Mouse (Mus musculus) G1E (cell line): ENCODE results near the gene Kifc1. TPM values are rescaled to one million over a fixed set of nuclear protein-coding genes. Genes with fewer than 3 reads are reported as not detected.

Experiments
- ATAC-seq: 2 replicates; pipeline ENCODE4 v1.8.0; 2016; ENCODE audit warnings: mild to moderate bottlenecking; ENCODE audit not compliant: insufficient number of reproducible peaks, poor library complexity, low FRiP score, severe bottlenecking; ENCODE audit errors: extremely low read depth
- DNase-seq: peaks from one replicate; pipeline ENCODE4 v3.0.0; 2012; ENCODE audit warnings: low spot score
- H3K27me3 ChIP-seq: 2 replicates; pipeline ENCODE4 v1.6.1; 2012; ENCODE audit warnings: mild to moderate bottlenecking, low read length, inconsistent platforms; ENCODE audit not compliant: insufficient read depth
- H3K36me3 ChIP-seq: replicated peaks from 2 replicates; pipeline ENCODE3; 2012; ENCODE audit warnings: mild to moderate bottlenecking, inconsistent platforms
- H3K4me1 ChIP-seq: 2 replicates; pipeline ENCODE4 v1.6.1; 2012; ENCODE audit warnings: low read depth, low read length, inconsistent platforms, mixed read lengths; ENCODE audit not compliant: insufficient read depth
- H3K4me3 ChIP-seq: 2 replicates; pipeline ENCODE4 v1.5.1; 2012; ENCODE audit warnings: low read depth, mild to moderate bottlenecking, inconsistent platforms, low read length, moderate library complexity, mixed read lengths
- H3K9me3 ChIP-seq: replicated peaks from 2 replicates; pipeline ENCODE4 v1.6.1; 2012; ENCODE audit warnings: inconsistent platforms
- CTCF ChIP-seq: IDR thresholded peaks from 2 replicates; pipeline ENCODE4 v1.5.1; 2012; ENCODE audit warnings: low read depth, low read length, inconsistent platforms, mixed read lengths
- GATA1 ChIP-seq: IDR thresholded peaks from 2 replicates; pipeline ENCODE4 v1.6.1; 2012; ENCODE audit warnings: borderline replicate concordance, low read length, inconsistent platforms, mixed read lengths
- GATA2 ChIP-seq: IDR thresholded peaks from 2 replicates; pipeline ENCODE4 v1.6.1; 2012; ENCODE audit warnings: low read depth, low read length, inconsistent platforms, borderline replicate concordance
- POLR2AphosphoS5 ChIP-seq: IDR thresholded peaks from 2 replicates; pipeline ENCODE4 v1.6.1; 2012; ENCODE audit warnings: low read depth, low read length, inconsistent platforms; ENCODE audit not compliant: insufficient replicate concordance
- TAL1 ChIP-seq: conservative IDR thresholded peaks from 2 replicates; pipeline ENCODE4 v1.6.1; 2012; ENCODE audit warnings: low read depth, low read length, inconsistent platforms, mixed read lengths
- polyA plus RNA-seq: library from polyadenylated mRNA; stranded (reverse); fragments of >175 nt; gene quantifications from 2 replicates; pipeline ENCODE4 v1.2.3, GENCODE M21; 2012
- total RNA-seq, 2 experiments: library from RNA; stranded (forward) in 1 of 2; stranded (reverse) in 1 of 2; fragments of 200-1000 nt in 1 of 2; fragments of >200 nt in 1 of 2; fragmentation: Nextera tagmentation in 1 of 2; gene quantifications; 2 replicates each; pipeline ENCODE4 v1.2.3; 2014 to 2017

Gene Kifc1
- total and polyA plus RNA-seq, 3 experiments: 33.7 to 76.6 (median 58.2) TPM

GRCm38 (mm10) chr17:33931159-33931866 is 40.9 kb upstream of the Kifc1 start:
- Histone ChIP-seq H3K27me3 (no peaks in the 10 kb centered on the region), H3K9me3 (no peaks in the 10 kb centered on the region), H3K36me3 (peaks cover 72% of the 10 kb centered on the region), H3K4me3 (peak overlapping the region; percentile 91), H3K4me1 (peaks cover 61% of the 10 kb centered on the region)
- TF ChIP-seq TAL1 (no peak), GATA2 (no peak), GATA1 (no peak), POLR2AphosphoS5 (no peak), CTCF (no peak)
- DNase-seq: no peak
- no peak for ATAC-seq

GRCm38 (mm10) chr17:33930280-33931158 is 40.1 kb upstream of the Kifc1 start:
- no peaks in the 10 kb centered on the region for H3K9me3 ChIP-seq
- ATAC-seq: peak; percentile 56; the same call in 1 of the 2 replicates
- peaks cover 69% of the 10 kb centered on the region for H3K4me1 ChIP-seq
- TF ChIP-seq POLR2AphosphoS5: no peak
- no peak for TF ChIP-seq CTCF
- no peak for TF ChIP-seq GATA2
- TF ChIP-seq TAL1: no peak
- TF ChIP-seq GATA1: no peak
- no peaks in the 10 kb centered on the region for H3K27me3 ChIP-seq
- DNase-seq: peak; percentile 65
- peak overlapping the region; percentile 91 for H3K4me3 ChIP-seq
- peaks cover 72% of the 10 kb centered on the region for H3K36me3 ChIP-seq

GRCm38 (mm10) chr17:33929371-33930279 is 39.2 kb upstream of the Kifc1 start, which contains the start of gene Rgl2:
Gene Rgl2 (plus strand): TSS chr17:33929543.
- TF ChIP-seq CTCF (no peak), POLR2AphosphoS5 (no peak), GATA1 (no peak), GATA2 (no peak), TAL1 (no peak)
- Histone ChIP-seq H3K4me3 (peak within 1 kb of the TSS; percentile 91), H3K9me3 (no peaks in the 10 kb centered on the region), H3K4me1 (peaks cover 73% of the 10 kb centered on the region), H3K36me3 (peaks cover 71% of the 10 kb centered on the region), H3K27me3 (no peaks in the 10 kb centered on the region)
- DNase-seq (peak; percentile 89), ATAC-seq (peak; percentile 47)

- no peaks in the 10 kb centered on the region for H3K9me3 ChIP-seq
- TF ChIP-seq POLR2AphosphoS5 (no peak), GATA1 (no peak), CTCF (no peak), GATA2 (no peak), TAL1 (no peak)
- peaks cover 69% of the 10 kb centered on the region for H3K36me3 ChIP-seq
- DNase-seq (no peak), ATAC-seq (no peak)
- peaks cover 72% of the 10 kb centered on the region for H3K4me1 ChIP-seq
- peak overlapping the region; percentile 91 for H3K4me3 ChIP-seq
- no peaks in the 10 kb centered on the region for H3K27me3 ChIP-seq
Observed at GRCm38 (mm10) chr17:33928251-33928947, 37.9 kb upstream of the Kifc1 start.

GRCm38 (mm10) chr17:33926207-33926932 is 35.9 kb upstream of the Kifc1 start:
- Histone ChIP-seq H3K9me3 (no peaks in the 10 kb centered on the region), H3K36me3 (peaks cover 64% of the 10 kb centered on the region), H3K4me1 (peaks cover 69% of the 10 kb centered on the region), H3K4me3 (peak overlapping the region; percentile 21; the same call in 1 of the 2 replicates), H3K27me3 (no peaks in the 10 kb centered on the region)
- no peak for TF ChIP-seq POLR2AphosphoS5
- no peak for TF ChIP-seq GATA1
- TF ChIP-seq TAL1: no peak
- TF ChIP-seq GATA2: no peak
- no peak for TF ChIP-seq CTCF
- DNase-seq (no peak), ATAC-seq (no peak)
